Mouse (Mus musculus): ENCODE measurements at regions not wholly inside any gene's neighbourhood (a gene's known extent, or its start where the extent isn't known, plus 50 kb on each side); places are given as distances from the start of the nearest gene placed in this dataset.

- Histone ChIP-seq H3K27ac (no peak overlapping the region), H3K27me3 (replicated peaks) (no peaks in the 10 kb centered on the region), H3K36me3 (no peaks in the 10 kb centered on the region), H3K4me3 (replicated peaks) (no peak overlapping the region), H3K9ac (no peak overlapping the region), H3K4me1 (replicated peaks) (0 out of 2 replicates have a peak, but pooled peaks cover 3% of the 10 kb centered on the region), H3K9me3 (no peaks in the 10 kb centered on the region), H3K4me2 (replicated peaks) (no peak overlapping the region)
- 66% methylated on average over 12 of the region's 12 CpGs for WGBS
- ATAC-seq, result no peak
These were observed 101.8 kb upstream of the Veph1 start for GRCm38 (mm10) chr3:66398214-66399150.

GRCm38 (mm10) chr3:66375088-66375910 lies 78.7 kb upstream of the Veph1 start:
- Histone ChIP-seq H3K4me2 (replicated peaks) (no peak overlapping the region), H3K36me3 (no peaks in the 10 kb centered on the region), H3K27ac (no peak overlapping the region), H3K9me3 (no peaks in the 10 kb centered on the region), H3K4me1 (replicated peaks) (no peaks in the 10 kb centered on the region), H3K4me3 (replicated peaks) (no peak overlapping the region), H3K9ac (no peak overlapping the region), H3K27me3 (replicated peaks) (no peaks in the 10 kb centered on the region)
- ATAC-seq, result no peak
- 62% methylated on average over 14 of the region's 14 CpGs for WGBS

GRCm38 (mm10) chr3:66374603-66375002 lies 78.0 kb upstream of the Veph1 start:
- H3K9ac ChIP-seq, result no peak overlapping the region
- no peaks in the 10 kb centered on the region for H3K36me3 ChIP-seq
- no peak overlapping the region for H3K4me3 ChIP-seq (replicated peaks)
- no peaks in the 10 kb centered on the region for H3K9me3 ChIP-seq
- H3K27me3 ChIP-seq (replicated peaks), result no peaks in the 10 kb centered on the region
- 83% methylated on average over 4 of the region's 4 CpGs for WGBS
- ATAC-seq, result no peak
- H3K4me1 ChIP-seq (replicated peaks), result no peaks in the 10 kb centered on the region
- no peak overlapping the region for H3K27ac ChIP-seq
- no peak overlapping the region for H3K4me2 ChIP-seq (replicated peaks)

GRCm38 (mm10) chr3:66373807-66374575 lies 77.4 kb upstream of the Veph1 start:
- no peaks in the 10 kb centered on the region for H3K9me3 ChIP-seq
- no peaks in the 10 kb centered on the region for H3K4me1 ChIP-seq (replicated peaks)
- no peaks in the 10 kb centered on the region for H3K27me3 ChIP-seq (replicated peaks)
- ATAC-seq, result no peak
- 77% methylated on average over 8 of the region's 8 CpGs for WGBS
- no peak overlapping the region for H3K4me2 ChIP-seq (replicated peaks)
- H3K36me3 ChIP-seq, result no peaks in the 10 kb centered on the region
- no peak overlapping the region for H3K9ac ChIP-seq
- no peak overlapping the region for H3K4me3 ChIP-seq (replicated peaks)
- H3K27ac ChIP-seq, result no peak overlapping the region
